Mouse (Mus musculus): ENCODE results near the gene Tbx18.
A peak's percentile ranks its signal among the peaks of the same experiment; 100 is the strongest.

The Tbx18 gene

DNA sequence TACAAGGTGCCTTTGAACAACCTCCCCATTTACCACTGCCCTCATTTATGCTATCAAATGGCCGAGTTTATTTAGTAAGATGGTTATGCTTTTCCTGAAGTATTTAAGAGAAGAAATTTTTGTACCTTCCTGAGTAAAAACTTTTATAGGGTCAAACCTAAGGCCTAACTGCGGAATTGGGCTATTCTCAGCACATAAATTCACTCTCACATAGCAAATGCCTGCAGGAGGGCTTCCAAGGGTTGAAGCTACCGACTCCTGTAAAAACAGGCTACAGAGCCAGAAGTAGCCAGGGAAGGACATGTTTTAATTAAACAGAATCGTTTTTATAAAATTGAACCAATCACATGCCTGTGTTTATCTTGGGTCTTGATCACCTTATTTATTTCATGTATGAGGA is 20.7 kb downstream of the Tbx18 start:
- DNase-seq (ENCODE audit: low spot score): no peak

DNA sequence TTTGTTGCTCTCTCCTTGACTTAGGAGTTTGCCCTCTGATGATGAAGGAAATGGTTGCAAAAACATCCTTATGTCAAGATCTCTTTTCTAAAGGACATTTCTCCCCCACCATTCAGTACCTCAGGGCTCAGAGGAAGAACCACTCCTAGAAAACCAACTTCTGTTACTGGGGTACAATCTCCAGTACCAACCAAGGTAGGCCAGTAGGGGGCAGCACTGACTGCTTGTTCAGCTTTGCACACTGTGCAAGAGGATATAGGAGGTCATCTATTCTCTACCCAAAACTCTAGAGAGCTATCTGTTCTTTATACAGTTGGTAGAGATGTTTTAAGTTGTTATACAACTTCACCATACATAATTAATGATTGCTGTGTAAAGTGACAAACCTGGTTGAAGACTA is 22.9 kb downstream of the Tbx18 start:
- DNase-seq (ENCODE audit: low spot score): peak; percentile 18

DNA sequence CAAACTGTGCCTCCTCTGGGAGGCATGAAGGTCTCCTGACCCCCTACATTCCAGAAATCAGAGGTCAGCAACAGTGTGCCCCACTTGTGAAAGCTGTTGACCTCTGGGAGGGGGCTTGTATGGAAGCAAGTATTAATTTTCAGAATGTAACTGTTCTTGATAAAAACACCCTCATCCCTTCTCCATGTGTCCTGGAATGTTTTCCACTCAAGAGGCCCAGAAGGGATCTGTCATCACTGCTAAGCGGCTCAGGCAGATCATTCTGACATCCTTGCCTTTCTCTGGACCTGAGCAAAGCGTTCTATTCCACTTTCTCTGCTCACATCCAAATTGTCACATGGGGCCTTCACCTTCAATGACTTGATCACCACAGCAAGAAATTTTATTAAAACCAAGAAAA is 28.8 kb downstream of the Tbx18 start:
- no peak for DNase-seq (ENCODE audit: low spot score)

DNA sequence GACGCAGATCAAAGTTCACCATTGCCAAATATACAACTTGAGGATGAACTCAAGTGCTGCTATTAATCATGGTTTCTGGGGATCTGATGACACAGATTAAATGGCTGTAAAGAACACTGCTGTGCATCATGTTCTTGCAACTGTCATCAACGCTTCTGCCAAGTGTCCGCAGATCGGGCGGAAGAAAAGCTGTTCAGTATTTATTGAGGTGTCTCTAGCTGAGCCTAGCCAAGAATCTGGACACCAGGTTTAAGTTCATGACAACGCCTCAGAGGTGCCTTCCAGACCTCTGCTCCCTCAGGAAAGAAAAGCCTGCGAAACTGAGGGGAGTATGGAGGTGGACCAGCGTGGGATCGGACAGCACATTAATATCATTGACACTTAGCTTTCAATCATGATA is 44.1 kb downstream of the Tbx18 start:
- no peak for DNase-seq (ENCODE audit: low spot score)

DNA sequence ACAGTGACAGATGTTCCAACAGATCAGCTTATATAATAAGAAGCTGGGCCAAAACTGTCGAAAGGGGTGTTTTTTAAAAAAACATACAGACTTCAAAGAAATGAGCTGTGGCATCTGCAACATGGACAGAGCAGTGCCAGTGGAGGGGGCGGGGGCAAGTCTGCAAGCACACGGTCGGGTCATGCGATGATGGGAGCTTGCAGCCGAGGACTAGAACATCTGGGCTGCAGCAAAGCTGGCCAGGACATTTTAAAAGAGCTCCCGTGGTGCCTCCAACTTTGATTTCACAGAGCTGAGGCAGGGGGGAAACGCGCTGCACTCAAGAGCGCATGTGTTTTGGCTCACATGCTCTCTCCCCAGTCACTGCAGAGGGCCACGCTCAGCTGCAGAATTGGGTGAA is 48.8 kb downstream of the Tbx18 start:
- no peak for DNase-seq (ENCODE audit: low spot score)
